Mouse (Mus musculus): ENCODE results near the gene Arl15. TPM values are rescaled to one million over a fixed set of nuclear protein-coding genes. Genes with fewer than 3 reads are reported as not detected.

Gene Arl15
- polyA plus RNA-seq, 1 experiment from 2014 or later = 3.7 TPM

DNA sequence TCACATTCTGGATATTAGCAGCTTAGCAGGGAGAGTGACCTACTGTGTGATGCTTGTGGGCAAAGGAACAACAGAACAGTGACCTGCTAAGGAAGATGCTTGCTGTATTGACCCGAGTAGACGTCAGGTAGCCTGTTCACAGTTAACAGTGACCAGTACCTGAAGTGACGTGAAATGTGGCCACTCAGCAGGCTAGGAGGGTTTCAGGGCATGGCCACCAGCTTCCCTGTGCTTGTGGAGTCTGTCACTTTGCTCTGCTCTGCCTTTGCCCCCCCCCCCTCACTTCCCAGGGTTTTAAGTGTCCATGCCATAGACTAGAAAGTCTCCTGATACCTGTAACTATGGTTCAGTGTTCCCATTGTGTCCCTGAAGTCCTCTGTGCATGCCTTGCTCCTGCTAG, 25.9 kb downstream of the Arl15 start:
- Histone ChIP-seq H3K9ac (ENCODE audit: low read length) (no peak overlapping the region), H3K9me3 (ENCODE audit: control insufficient read depth, low read length) (no peaks in the 10 kb centered on the region), H3K4me1 (replicated peaks; ENCODE audit: control insufficient read depth, insufficient read depth) (0 out of 2 replicates have a peak, but pooled peaks cover 2% of the 10 kb centered on the region), H3K4me2 (replicated peaks; ENCODE audit: low read depth) (no peak overlapping the region), H3K27ac (replicated peaks) (no peak overlapping the region), H3K36me3 (ENCODE audit: control insufficient read depth, insufficient read depth, low read length) (no peaks in the 10 kb centered on the region), H3K27me3 (ENCODE audit: control insufficient read depth, insufficient read depth, low read length) (no peaks in the 10 kb centered on the region), H3K4me3 (ENCODE audit: low read depth, low read length) (no peak overlapping the region)
- DNase-seq (ENCODE audit: low spot score) (no peak), ATAC-seq (ENCODE audit: low FRiP score, low TSS enrichment) (no peak)
- WGBS = 86% methylated on average over 3 of the region's 3 CpGs
- TF ChIP-seq EP300 (optimal IDR thresholded peaks at IDR 0.05) = no peak
- TF ChIP-seq CTCF (IDR thresholded peaks at IDR 0.05; ENCODE audit: low read depth) = no peak

DNA sequence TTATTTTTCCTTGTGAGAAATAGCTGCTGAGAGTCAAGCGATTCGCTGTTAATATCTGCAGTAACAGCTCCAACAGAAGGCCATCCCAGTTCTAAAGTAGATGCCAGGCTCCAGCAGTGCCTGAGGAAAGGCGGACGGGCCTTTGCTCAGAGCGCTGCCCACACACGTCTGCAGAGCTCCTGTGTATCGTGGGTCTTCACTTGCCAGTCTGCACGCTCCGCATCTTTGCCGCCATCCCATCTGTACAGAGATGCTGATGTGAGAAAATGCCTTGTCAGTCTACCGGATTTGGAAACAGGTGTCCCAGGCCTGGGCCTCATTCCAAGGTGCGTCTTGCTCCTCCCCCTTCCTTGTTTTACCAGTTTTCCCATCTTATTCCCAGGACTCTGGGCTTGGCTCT, 27.6 kb downstream of the Arl15 start:
- 0 out of 2 replicates have a peak, but pooled peaks cover 2% of the 10 kb centered on the region for H3K4me1 ChIP-seq (replicated peaks; ENCODE audit: control insufficient read depth, insufficient read depth)
- ATAC-seq (ENCODE audit: low FRiP score, low TSS enrichment) (no peak), DNase-seq (ENCODE audit: low spot score) (no peak)
- H3K36me3 ChIP-seq (ENCODE audit: control insufficient read depth, insufficient read depth, low read length) = no peaks in the 10 kb centered on the region
- no peak overlapping the region for H3K9ac ChIP-seq (ENCODE audit: low read length)
- 87% methylated on average over 12 of the region's 12 CpGs for WGBS
- no peak overlapping the region for H3K4me2 ChIP-seq (replicated peaks; ENCODE audit: low read depth)
- H3K9me3 ChIP-seq (ENCODE audit: control insufficient read depth, low read length) = no peaks in the 10 kb centered on the region
- H3K4me3 ChIP-seq (ENCODE audit: low read depth, low read length) = no peak overlapping the region
- no peaks in the 10 kb centered on the region for H3K27me3 ChIP-seq (ENCODE audit: control insufficient read depth, insufficient read depth, low read length)
- TF ChIP-seq CTCF (IDR thresholded peaks at IDR 0.05; ENCODE audit: low read depth) (no peak), EP300 (optimal IDR thresholded peaks at IDR 0.05) (no peak)
- H3K27ac ChIP-seq (replicated peaks) = no peak overlapping the region

DNA sequence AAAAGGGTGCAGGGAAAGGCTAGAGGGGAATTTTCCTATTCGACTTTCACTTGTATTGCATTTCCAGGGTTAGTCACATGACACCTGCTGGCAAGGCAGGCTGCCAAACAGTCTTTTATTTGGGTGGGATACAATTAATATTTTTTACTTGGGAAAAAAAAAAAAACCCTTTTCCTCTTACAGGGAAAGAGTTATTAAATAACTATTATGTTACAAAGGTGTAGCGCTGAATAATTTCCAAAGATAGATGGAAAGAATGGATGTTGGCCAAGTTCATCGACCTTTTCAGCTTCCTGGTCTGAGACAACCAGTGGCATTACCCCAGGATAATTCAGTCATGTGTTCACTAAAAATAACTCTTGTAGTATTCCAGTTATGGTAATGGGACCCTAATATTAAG, 29.7 kb downstream of the Arl15 start:
- TF ChIP-seq CTCF (IDR thresholded peaks at IDR 0.05; ENCODE audit: low read depth) (no peak), EP300 (optimal IDR thresholded peaks at IDR 0.05) (no peak)
- H3K4me1 ChIP-seq (replicated peaks; ENCODE audit: control insufficient read depth, insufficient read depth) = 0 out of 2 replicates have a peak, but pooled peaks cover 2% of the 10 kb centered on the region
- ATAC-seq (ENCODE audit: low FRiP score, low TSS enrichment) (no peak), DNase-seq (ENCODE audit: low spot score) (no peak)
- WGBS = 43% methylated on average over 3 of the region's 3 CpGs
- no peaks in the 10 kb centered on the region for H3K9me3 ChIP-seq (ENCODE audit: control insufficient read depth, low read length)
- no peaks in the 10 kb centered on the region for H3K36me3 ChIP-seq (ENCODE audit: control insufficient read depth, insufficient read depth, low read length)
- H3K4me2 ChIP-seq (replicated peaks; ENCODE audit: low read depth) = no peak overlapping the region
- H3K4me3 ChIP-seq (ENCODE audit: low read depth, low read length) = no peak overlapping the region
- no peak overlapping the region for H3K27ac ChIP-seq (replicated peaks)
- H3K27me3 ChIP-seq (ENCODE audit: control insufficient read depth, insufficient read depth, low read length) = no peaks in the 10 kb centered on the region
- no peak overlapping the region for H3K9ac ChIP-seq (ENCODE audit: low read length)

GRCm38 (mm10) chr13:113828633-113829032, 34.3 kb downstream of the Arl15 start:
- ATAC-seq (ENCODE audit: low FRiP score, low TSS enrichment) (no peak), DNase-seq (ENCODE audit: low spot score) (no peak)
- no peaks in the 10 kb centered on the region for H3K27me3 ChIP-seq (ENCODE audit: control insufficient read depth, insufficient read depth, low read length)
- no peak overlapping the region for H3K4me2 ChIP-seq (replicated peaks; ENCODE audit: low read depth)
- H3K36me3 ChIP-seq (ENCODE audit: control insufficient read depth, insufficient read depth, low read length) = no peaks in the 10 kb centered on the region
- no peak overlapping the region for H3K9ac ChIP-seq (ENCODE audit: low read length)
- no peaks in the 10 kb centered on the region for H3K9me3 ChIP-seq (ENCODE audit: control insufficient read depth, low read length)
- WGBS = 90% methylated on average over 3 of the region's 3 CpGs
- no peak overlapping the region for H3K27ac ChIP-seq (replicated peaks)
- H3K4me1 ChIP-seq (replicated peaks; ENCODE audit: control insufficient read depth, insufficient read depth) = no peaks in the 10 kb centered on the region
- H3K4me3 ChIP-seq (ENCODE audit: low read depth, low read length) = no peak overlapping the region
- no peak for TF ChIP-seq CTCF (IDR thresholded peaks at IDR 0.05; ENCODE audit: low read depth)
- TF ChIP-seq EP300 (optimal IDR thresholded peaks at IDR 0.05) = no peak

DNA sequence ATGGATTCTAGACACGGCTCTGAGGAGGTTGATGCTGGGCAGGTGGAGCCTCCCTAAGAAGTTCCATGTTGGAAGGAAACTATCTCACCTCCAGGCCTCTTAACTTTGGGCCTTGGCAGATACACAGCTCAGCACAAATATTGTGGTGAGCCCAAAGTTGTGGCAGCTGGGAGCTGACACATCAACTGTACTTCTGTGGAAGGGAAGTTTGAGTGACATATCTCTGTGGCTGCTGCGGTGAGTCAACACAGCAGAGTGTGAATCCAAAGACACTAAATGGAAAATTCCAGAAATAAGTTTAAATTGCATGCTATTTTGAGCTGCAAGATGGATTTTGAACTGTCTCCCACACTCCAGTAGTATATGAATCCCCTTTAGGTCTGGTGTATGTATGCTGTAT, 34.8 kb downstream of the Arl15 start:
- no peaks in the 10 kb centered on the region for H3K27me3 ChIP-seq (ENCODE audit: control insufficient read depth, insufficient read depth, low read length)
- no peaks in the 10 kb centered on the region for H3K4me1 ChIP-seq (replicated peaks; ENCODE audit: control insufficient read depth, insufficient read depth)
- H3K4me3 ChIP-seq (ENCODE audit: low read depth, low read length) = no peak overlapping the region
- no peak for TF ChIP-seq EP300 (optimal IDR thresholded peaks at IDR 0.05)
- TF ChIP-seq CTCF (IDR thresholded peaks at IDR 0.05; ENCODE audit: low read depth) = no peak
- no peak overlapping the region for H3K27ac ChIP-seq (replicated peaks)
- DNase-seq (ENCODE audit: low spot score) (no peak), ATAC-seq (ENCODE audit: low FRiP score, low TSS enrichment) (no peak)
- no peaks in the 10 kb centered on the region for H3K36me3 ChIP-seq (ENCODE audit: control insufficient read depth, insufficient read depth, low read length)
- no peaks in the 10 kb centered on the region for H3K9me3 ChIP-seq (ENCODE audit: control insufficient read depth, low read length)
- WGBS = 88% methylated on average over 2 of the region's 2 CpGs
- H3K4me2 ChIP-seq (replicated peaks; ENCODE audit: low read depth) = no peak overlapping the region
- H3K9ac ChIP-seq (ENCODE audit: low read length) = no peak overlapping the region

- Histone ChIP-seq H3K9me3 (ENCODE audit: control insufficient read depth, low read length) (no peaks in the 10 kb centered on the region), H3K4me2 (replicated peaks; ENCODE audit: low read depth) (no peak overlapping the region), H3K27ac (replicated peaks) (no peak overlapping the region), H3K27me3 (ENCODE audit: control insufficient read depth, insufficient read depth, low read length) (no peaks in the 10 kb centered on the region), H3K36me3 (ENCODE audit: control insufficient read depth, insufficient read depth, low read length) (no peaks in the 10 kb centered on the region), H3K9ac (ENCODE audit: low read length) (no peak overlapping the region), H3K4me1 (replicated peaks; ENCODE audit: control insufficient read depth, insufficient read depth) (no peaks in the 10 kb centered on the region), H3K4me3 (ENCODE audit: low read depth, low read length) (no peak overlapping the region)
- ATAC-seq (ENCODE audit: low FRiP score, low TSS enrichment) (no peak), DNase-seq (ENCODE audit: low spot score) (no peak)
- TF ChIP-seq EP300 (optimal IDR thresholded peaks at IDR 0.05) (no peak), CTCF (IDR thresholded peaks at IDR 0.05; ENCODE audit: low read depth) (no peak)
- WGBS = 80% methylated on average over 3 of the region's 3 CpGs
These were observed 36.5 kb downstream of the Arl15 start for GRCm38 (mm10) chr13:113830805-113831204.
